Comparison of ENCODE assay signal across 25 mouse cellular contexts in the genomic region with DNA sequence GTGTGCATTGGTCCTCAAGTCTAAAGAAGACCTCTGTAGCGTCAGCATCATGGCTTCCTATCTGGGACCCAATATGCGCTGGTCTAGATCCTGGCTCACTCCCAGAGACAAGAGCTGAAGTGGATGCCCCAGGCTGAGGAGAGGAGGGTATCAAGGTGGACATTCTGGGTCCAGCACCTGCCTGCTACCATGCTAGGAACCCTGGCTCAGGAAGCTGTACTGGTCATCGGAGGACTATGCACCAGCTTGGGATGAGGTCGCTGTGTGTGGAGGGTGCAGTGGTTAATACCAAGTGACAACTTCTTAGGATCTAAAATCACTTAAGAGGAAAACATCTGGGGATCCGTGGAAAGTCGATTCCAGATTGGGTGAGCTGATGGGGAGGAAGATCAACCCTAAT. TPM values are rescaled to one million over a fixed set of nuclear protein-coding genes. Genes with fewer than 3 reads are reported as not detected.
DNase-seq lines count a peak whose midpoint lies in the region; ATAC-seq lines count a peak whose summit lies in the region.
"Had no signal": no experiment of that assay in that cellular context is flagged by ENCODE, and none has a peak within 500 bp of the region (broad histone marks: within the 10 kb centered on the region; RNA-seq: fewer than 3 reads in every experiment).

No protein-coding gene starts in this region.

- H3K9ac ChIP-seq in forebrain, embryonic 11.5 days (ENCODE audit: low read length), result no peak overlapping the region
- no peak overlapping the region for H3K9ac ChIP-seq in forebrain, embryonic 15.5 days (replicated peaks)

- WGBS in forebrain, embryonic 11.5 days, result 90% methylated on average over 6 of the region's 6 CpGs
- 91% methylated on average over 6 of the region's 6 CpGs for WGBS in forebrain, embryonic 15.5 days
- 87% methylated on average over 6 of the region's 6 CpGs for WGBS in heart, embryonic 10.5 days

- H3K4me1 ChIP-seq in forebrain, embryonic 11.5 days (replicated peaks; ENCODE audit: control insufficient read depth, insufficient read depth, low read length), result peaks cover 3% of the 10 kb centered on the region; the same call in 1 of the 2 replicates
- H3K4me1 ChIP-seq in forebrain, embryonic 15.5 days, result peaks cover 10% of the 10 kb centered on the region
- H3K4me1 ChIP-seq in heart, embryonic 10.5 days, result peaks cover 11% of the 10 kb centered on the region; the same call in 1 of the 2 replicates

- peak; percentile 10 for DNase-seq in forebrain, embryonic 11.5 days (ENCODE audit: low spot score)
- peak; percentile 61 for DNase-seq in heart, adult 11 months
- no peak for DNase-seq in heart, adult 8-10 months (ENCODE audit: low spot score)
- peak; percentile 69 for DNase-seq in heart, embryonic 10.5 days (ENCODE audit: low spot score)
- DNase-seq in heart, adult 18-20 months, result no peak
- DNase-seq: adrenal gland, adult 2 months; adrenal gland, adult 8-10 months; adrenal gland, postnatal 10 days; adrenal gland, postnatal 14 days; adrenal gland, postnatal 25 days; adrenal gland, postnatal 36 days; B cell, adult 2 months; cerebellum, adult 11 months; cerebellum, adult 11-12 months; cerebellum, adult 18-20 months had no signal

- no peak overlapping the region for H3K27ac ChIP-seq in forebrain, embryonic 11.5 days (ENCODE audit: low read depth, low read length)
- no peak overlapping the region for H3K27ac ChIP-seq in forebrain, embryonic 15.5 days (replicated peaks)
- no peak overlapping the region for H3K27ac ChIP-seq in heart, embryonic 10.5 days

- H3K9me3 ChIP-seq in forebrain, embryonic 11.5 days (ENCODE audit: control insufficient read depth, low read length), result no peaks in the 10 kb centered on the region
- no peaks in the 10 kb centered on the region for H3K9me3 ChIP-seq in forebrain, embryonic 15.5 days
- no peaks in the 10 kb centered on the region for H3K9me3 ChIP-seq in heart, embryonic 10.5 days
- H3K9me3 ChIP-seq: G1E had no signal

- H3K27me3 ChIP-seq in forebrain, embryonic 11.5 days (ENCODE audit: control insufficient read depth, insufficient read depth, low read length), result no peaks in the 10 kb centered on the region
- no peaks in the 10 kb centered on the region for H3K27me3 ChIP-seq in forebrain, embryonic 15.5 days
- H3K27me3 ChIP-seq in heart, embryonic 10.5 days (ENCODE audit: insufficient read depth, poor library complexity, severe bottlenecking), result peaks cover 32% of the 10 kb centered on the region
- H3K27me3 ChIP-seq: Patski had no signal

- H3K36me3 ChIP-seq in forebrain, embryonic 11.5 days (ENCODE audit: control insufficient read depth, insufficient read depth, low read length), result no peaks in the 10 kb centered on the region
- no peaks in the 10 kb centered on the region for H3K36me3 ChIP-seq in forebrain, embryonic 15.5 days
- no peaks in the 10 kb centered on the region for H3K36me3 ChIP-seq in heart, embryonic 10.5 days
- H3K36me3 ChIP-seq: G1E had no signal

- no peak overlapping the region for H3K4me2 ChIP-seq in forebrain, embryonic 11.5 days (ENCODE audit: low read depth, low read length, severe bottlenecking)
- no peak overlapping the region for H3K4me2 ChIP-seq in forebrain, embryonic 15.5 days (replicated peaks)

- no peak for ATAC-seq in forebrain, embryonic 11.5 days (replicated peaks; ENCODE audit: low FRiP score)
- ATAC-seq in forebrain, embryonic 15.5 days (replicated peaks), result no peak
- ATAC-seq: activated CD4-positive, CD25-positive, alpha-beta regulatory T cell, adult 4 months; CD4-positive, CD25-positive, alpha-beta regulatory T cell, adult 4 months; Patski had no signal

- H3K4me3 ChIP-seq in forebrain, embryonic 11.5 days (ENCODE audit: low read depth, low read length), result no peak overlapping the region
- H3K4me3 ChIP-seq in forebrain, embryonic 15.5 days, result no peak overlapping the region
- H3K4me3 ChIP-seq in heart, embryonic 10.5 days, result no peak overlapping the region

RNA-seq across cellular contexts. Expression of a gene that starts 46.8 kb away (rescaled TPM):
- polyA plus RNA-seq in forebrain, embryonic 11.5 days (2014; fragmentation: Nextera tagmentation; extraction: Ambion mirVana), result not detected in 2 replicates
- not detected in 2 replicates for polyA plus RNA-seq in forebrain, embryonic 15.5 days (2015; fragmentation: Nextera tagmentation; extraction: Ambion mirVana)
- total RNA-seq in heart, adult 8-10 months (2022), result 1 to 10 TPM in 2 of 4 experiments, under 1 TPM in 1, not detected in 1; 0.22 to 1.8 (median 1.4) TPM
- not detected in 2 replicates for polyA plus RNA-seq in heart, embryonic 10.5 days (2016; fragmentation: Nextera tagmentation; extraction: Ambion mirVana)
- total RNA-seq in heart, adult 18-20 months (2021), result under 1 TPM; 0.10 to 0.97 TPM
- total RNA-seq: CH12.LX, ES-E14, MEL had no signal
- polyA plus RNA-seq: activated CD4-positive, CD25-positive, alpha-beta regulatory T cell, adult 4 months; brain, embryonic 14.5 days; C2C12; CD4-positive, CD25-positive, alpha-beta regulatory T cell, adult 4 months; G1E had no signal

Comparison
In these comparisons a context has a peak if more than half of its experiments do, and no peak if none do; other contexts are left out.
1. DNase-seq: peak in forebrain, embryonic 11.5 days (single experiment), heart, adult 11 months (single experiment) and heart, embryonic 10.5 days (single experiment); none in heart, adult 8-10 months (single experiment) and heart, adult 18-20 months (0 of 2).